Mouse (Mus musculus): ENCODE measurements around the gene Arl3.
"Not testable (repeated sequence)": the region's sequence is repeated elsewhere in the genome, so short reads cannot be mapped to it uniquely, and the experiment has no call there.

The Arl3 gene

GRCm38 (mm10) chr19:46587823-46588508 lies 15.0 kb upstream of the Arl3 start:
- DNase-seq (ENCODE audit: low spot score) = peak; percentile 76

- no peak for DNase-seq (ENCODE audit: low spot score)
Observed at GRCm38 (mm10) chr19:46575196-46575595, 2.2 kb upstream of the Arl3 start.

- no peak for DNase-seq (ENCODE audit: low spot score)
Observed at GRCm38 (mm10) chr19:46573990-46574389, 992 bp upstream of the Arl3 start.

- DNase-seq (ENCODE audit: low spot score) = no peak
Observed at GRCm38 (mm10) chr19:46572548-46572947, 450 bp downstream of the Arl3 start.

GRCm38 (mm10) chr19:46571878-46572244 lies 1.1 kb downstream of the Arl3 start:
- no peak for DNase-seq (ENCODE audit: low spot score)

GRCm38 (mm10) chr19:46571211-46571877 lies 1.7 kb downstream of the Arl3 start:
- not testable (repeated sequence) for DNase-seq (ENCODE audit: low spot score)

- no peak for DNase-seq (ENCODE audit: low spot score)
Observed at GRCm38 (mm10) chr19:46564043-46564462, 8.9 kb downstream of the Arl3 start.

- no peak for DNase-seq (ENCODE audit: low spot score)
Observed at GRCm38 (mm10) chr19:46563603-46564002, 9.4 kb downstream of the Arl3 start.

- DNase-seq (ENCODE audit: low spot score) = no peak
Observed at GRCm38 (mm10) chr19:46562581-46563515, 10.2 kb downstream of the Arl3 start.

- DNase-seq (ENCODE audit: low spot score) = peak; percentile 33
Observed at GRCm38 (mm10) chr19:46562132-46562531, 10.9 kb downstream of the Arl3 start.

- DNase-seq (ENCODE audit: low spot score) = no peak
Observed at GRCm38 (mm10) chr19:46558631-46559030, 14.4 kb downstream of the Arl3 start.

GRCm38 (mm10) chr19:46558009-46558408 lies 15.0 kb downstream of the Arl3 start:
- no peak for DNase-seq (ENCODE audit: low spot score)

GRCm38 (mm10) chr19:46553541-46553955 lies 19.4 kb downstream of the Arl3 start:
- no peak for DNase-seq (ENCODE audit: low spot score)

- DNase-seq (ENCODE audit: low spot score) = no peak
Observed at GRCm38 (mm10) chr19:46552496-46552895, 20.5 kb downstream of the Arl3 start.

- no peak for DNase-seq (ENCODE audit: low spot score)
Observed at GRCm38 (mm10) chr19:46550385-46550784, 22.6 kb downstream of the Arl3 start.

- DNase-seq (ENCODE audit: low spot score) = no peak
Observed at GRCm38 (mm10) chr19:46548110-46548509, 24.9 kb downstream of the Arl3 start.

GRCm38 (mm10) chr19:46547565-46547964 lies 25.4 kb downstream of the Arl3 start:
- no peak for DNase-seq (ENCODE audit: low spot score)

- no peak for DNase-seq (ENCODE audit: low spot score)
Observed at GRCm38 (mm10) chr19:46542750-46543149, 30.2 kb downstream of the Arl3 start.

GRCm38 (mm10) chr19:46538213-46538612 lies 34.8 kb downstream of the Arl3 start:
- DNase-seq (ENCODE audit: low spot score) = no peak

- no peak for DNase-seq (ENCODE audit: low spot score)
Observed at GRCm38 (mm10) chr19:46537357-46537756, 35.6 kb downstream of the Arl3 start.

- no peak for DNase-seq (ENCODE audit: low spot score)
Observed at GRCm38 (mm10) chr19:46534542-46535098, 38.4 kb downstream of the Arl3 start.

- no peak for DNase-seq (ENCODE audit: low spot score)
Observed at GRCm38 (mm10) chr19:46533525-46533924, 39.5 kb downstream of the Arl3 start.

Measured in left cerebral cortex, adult 11 months (tissue).